Mouse (Mus musculus) liver, postnatal 0 days (tissue): Measurements from ENCODE around the gene Popdc2.

Experiments
- CTCF ChIP-seq: sonication (generic); IDR thresholded peaks from 2 replicates; pipeline ENCODE4 v1.5.1; 2016; ENCODE audit warnings: antibody characterized with exemption, low read depth
- EP300 ChIP-seq: IDR thresholded peaks from 2 replicates; pipeline ENCODE4 v1.6.1; 2016; ENCODE audit warnings: antibody characterized with exemption, low read depth, mild to moderate bottlenecking

GRCm38 (mm10) chr16:38379926-38380325, 17.9 kb downstream of the Popdc2 start:
- TF ChIP-seq CTCF (no peak), EP300 (no peak)
